Mouse (Mus musculus): ENCODE data around the gene Etv2.

DNA sequence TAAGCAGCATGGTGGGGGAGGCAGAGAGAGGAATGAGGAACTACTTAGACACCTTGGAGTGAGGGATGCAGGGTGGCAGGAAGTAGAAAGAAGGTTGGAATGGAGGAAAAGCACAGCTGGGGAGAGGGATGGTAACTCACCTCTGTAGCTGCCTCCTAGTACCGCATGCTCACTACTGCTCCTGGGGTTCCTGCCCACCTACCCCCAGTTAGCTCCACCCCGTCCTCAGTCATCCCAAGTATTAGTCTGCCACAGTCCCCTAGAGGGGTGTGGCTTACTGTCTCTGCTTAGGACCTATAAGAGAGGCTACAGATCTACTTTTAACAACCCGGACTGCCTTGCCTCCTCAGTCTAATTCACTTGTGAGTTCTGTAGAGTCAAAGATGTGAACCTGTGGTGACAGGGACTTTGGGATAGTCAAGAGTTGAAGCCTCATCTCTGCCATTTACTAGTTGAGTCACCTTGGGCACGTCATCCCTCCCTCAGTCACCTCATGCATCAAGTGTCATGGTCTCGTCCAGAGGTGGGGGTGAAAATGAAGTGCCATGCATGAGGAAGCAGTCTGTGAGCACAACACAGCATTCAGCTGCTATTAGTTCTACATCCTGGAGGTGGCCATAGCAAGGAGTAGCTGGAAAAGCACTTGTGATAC is 42.8 kb downstream of the Etv2 start:
- TF ChIP-seq CTCF (IDR thresholded peaks at IDR 0.05; ENCODE audit: insufficient read depth, low read length) (no peak), POLR2A (IDR thresholded peaks at IDR 0.05; ENCODE audit: borderline replicate concordance, extremely low read depth, low read depth, low read length) (no peak)

Data from lung, adult 2 months (tissue).